ENCODE assay signal across 24 mouse cellular contexts in the genomic region with DNA sequence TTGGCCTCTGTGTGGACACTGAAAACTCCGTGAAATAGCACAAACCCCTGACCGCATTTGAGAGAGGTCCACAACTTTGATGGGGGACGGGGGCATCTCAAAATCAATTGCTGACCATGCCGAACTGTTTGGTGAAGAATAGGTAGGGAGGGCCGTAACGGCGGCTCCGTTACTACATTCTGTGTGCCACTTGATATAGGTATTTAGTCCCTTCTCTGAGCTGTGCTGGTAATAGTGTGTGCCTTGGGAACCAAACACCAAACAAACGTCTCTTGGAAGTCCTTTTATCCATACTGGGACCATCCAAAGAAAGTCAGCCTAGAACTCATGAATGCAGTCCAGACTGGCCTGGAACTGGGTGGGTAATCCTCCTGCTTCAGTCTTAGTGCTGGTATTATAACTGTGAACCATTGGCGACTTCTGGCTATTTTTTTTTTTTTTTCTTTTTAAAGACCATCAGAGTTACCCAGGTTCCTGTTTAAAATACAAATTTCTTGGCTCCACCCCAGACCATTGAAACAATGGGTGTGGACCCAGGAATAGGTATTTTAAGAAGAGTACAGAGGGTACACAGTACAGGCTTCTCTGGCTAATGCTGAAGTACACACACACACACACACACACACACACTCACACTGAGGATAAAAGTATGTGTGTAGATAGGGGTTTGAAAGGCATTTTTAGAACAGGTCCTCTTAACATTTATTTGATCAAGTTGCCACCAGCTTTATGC. TPM values are rescaled to one million over a fixed set of nuclear protein-coding genes. Genes with fewer than 3 reads are reported as not detected.
DNase-seq lines count a peak whose midpoint lies in the region; ATAC-seq and TF ChIP-seq lines count a peak whose summit lies in the region.
"Had no signal": no experiment of that assay in that cellular context is flagged by ENCODE, and none has a peak within 500 bp of the region (broad histone marks: within the 10 kb centered on the region; RNA-seq: fewer than 3 reads in every experiment).

No protein-coding gene starts in this region.

- no peaks in the 10 kb centered on the region for H3K27me3 ChIP-seq in heart, embryonic 11.5 days (ENCODE audit: control insufficient read depth, insufficient read depth, low read length)
- H3K27me3 ChIP-seq in liver, postnatal 0 days (ENCODE audit: insufficient read depth, low read length), result peaks cover 22% of the 10 kb centered on the region
- no peaks in the 10 kb centered on the region for H3K27me3 ChIP-seq in limb, embryonic 11.5 days (ENCODE audit: control insufficient read depth, insufficient read depth, low read length)
- H3K27me3 ChIP-seq: embryonic facial prominence, embryonic 13.5 days; forebrain, embryonic 12.5 days; heart, embryonic 15.5 days; midbrain, embryonic 15.5 days; neural tube, embryonic 12.5 days; stomach, embryonic 15.5 days had no signal

- WGBS in heart, embryonic 11.5 days (ENCODE audit: insufficient replicate concordance), result 87% methylated on average over 10 of the region's 10 CpGs
- WGBS in liver, postnatal 0 days (ENCODE audit: insufficient replicate concordance), result 77% methylated on average over 10 of the region's 10 CpGs
- WGBS in limb, embryonic 11.5 days, result 88% methylated on average over 10 of the region's 10 CpGs

- no peak for DNase-seq in heart, postnatal 4 days
- DNase-seq in liver, postnatal 0 days, result peak; percentile 5
- no peak for DNase-seq in liver
- DNase-seq in limb, embryonic 11.5 days (ENCODE audit: low spot score), result peak; percentile 14
- DNase-seq in lung, postnatal 25 days (ENCODE audit: low spot score), result peak; percentile 82
- DNase-seq in ovary, postnatal 10 days (ENCODE audit: low spot score), result no peak
- DNase-seq: adrenal gland, postnatal 14 days; cerebellum, adult 9-11 months; kidney, adult 18-20 months; kidney, postnatal 14 days; right cerebral cortex, postnatal 4 days; thymus, postnatal 25 days had no signal

- ATAC-seq in heart, embryonic 11.5 days (replicated peaks; ENCODE audit: insufficient number of reproducible peaks, low FRiP score, low TSS enrichment), result no peak
- no peak for ATAC-seq in liver, postnatal 0 days
- no peak for ATAC-seq in limb, embryonic 11.5 days (ENCODE audit: insufficient number of reproducible peaks, low FRiP score, low TSS enrichment, low read depth)
- no peak for ATAC-seq in activated CD4-positive, CD25-positive, alpha-beta regulatory T cell, adult 4 months
- ATAC-seq: midbrain, embryonic 15.5 days had no signal

- H3K9ac ChIP-seq in heart, embryonic 11.5 days (ENCODE audit: low read depth, low read length), result no peak overlapping the region
- H3K9ac ChIP-seq in liver, postnatal 0 days (replicated peaks), result no peak overlapping the region
- H3K9ac ChIP-seq in limb, embryonic 11.5 days (ENCODE audit: low read length), result no peak overlapping the region
- H3K9ac ChIP-seq: embryonic facial prominence, embryonic 13.5 days; forebrain, embryonic 12.5 days; heart, embryonic 15.5 days; hindbrain, embryonic 12.5 days; liver, embryonic 14.5 days; midbrain, embryonic 15.5 days; neural tube, embryonic 12.5 days; stomach, embryonic 15.5 days had no signal

- H3K4me1 ChIP-seq in heart, embryonic 11.5 days (ENCODE audit: control insufficient read depth, insufficient read depth, low read length), result no peaks in the 10 kb centered on the region
- H3K4me1 ChIP-seq in liver, postnatal 0 days (ENCODE audit: insufficient read depth), result no peaks in the 10 kb centered on the region
- peaks cover 4% of the 10 kb centered on the region; the same call in 1 of the 2 replicates for H3K4me1 ChIP-seq in limb, embryonic 11.5 days (ENCODE audit: control insufficient read depth, insufficient read depth, low read length)

- H3K27ac ChIP-seq in heart, embryonic 11.5 days (ENCODE audit: low read depth, low read length), result no peak overlapping the region
- H3K27ac ChIP-seq in liver, postnatal 0 days (ENCODE audit: low read depth), result no peak overlapping the region
- H3K27ac ChIP-seq in limb, embryonic 11.5 days (replicated peaks; ENCODE audit: low read depth, low read length), result no peak overlapping the region
- H3K27ac ChIP-seq: embryonic facial prominence, embryonic 13.5 days; forebrain, embryonic 12.5 days; heart, embryonic 15.5 days; hindbrain, embryonic 12.5 days; liver, embryonic 14.5 days; macrophage; midbrain, embryonic 15.5 days; neural tube, embryonic 12.5 days; stomach, embryonic 15.5 days had no signal

- TF ChIP-seq CTCF in liver, postnatal 0 days (IDR thresholded peaks at IDR 0.05; ENCODE audit: low read depth), result no peak

- peak overlapping the region; percentile 19; the same call in 1 of the 2 replicates for H3K4me2 ChIP-seq in heart, embryonic 11.5 days
- H3K4me2 ChIP-seq in liver, postnatal 0 days (ENCODE audit: low read depth, low read length), result no peak overlapping the region
- no peak overlapping the region for H3K4me2 ChIP-seq in limb, embryonic 11.5 days (ENCODE audit: low read depth, severe bottlenecking)
- H3K4me2 ChIP-seq: forebrain, embryonic 12.5 days; heart, embryonic 15.5 days; hindbrain, embryonic 12.5 days; midbrain, embryonic 15.5 days; neural tube, embryonic 12.5 days; stomach, embryonic 15.5 days had no signal

- H3K4me3 ChIP-seq in heart, embryonic 11.5 days (ENCODE audit: low read depth, low read length), result no peak overlapping the region
- H3K4me3 ChIP-seq in liver, postnatal 0 days (ENCODE audit: low read depth, low read length), result no peak overlapping the region
- H3K4me3 ChIP-seq in limb, embryonic 11.5 days (ENCODE audit: low read depth, low read length), result no peak overlapping the region
- H3K4me3 ChIP-seq: embryonic facial prominence, embryonic 13.5 days; erythroblast, embryonic 14.5 days; forebrain, embryonic 12.5 days; heart, embryonic 15.5 days; hindbrain, embryonic 12.5 days; midbrain, embryonic 15.5 days; neural tube, embryonic 12.5 days; stomach, embryonic 15.5 days had no signal

- no peaks in the 10 kb centered on the region for H3K9me3 ChIP-seq in heart, embryonic 11.5 days (replicated peaks; ENCODE audit: control insufficient read depth, low read length)
- H3K9me3 ChIP-seq in liver, postnatal 0 days (ENCODE audit: low read length), result no peaks in the 10 kb centered on the region
- H3K9me3 ChIP-seq in limb, embryonic 11.5 days (ENCODE audit: control insufficient read depth, low read length), result no peaks in the 10 kb centered on the region
- H3K9me3 ChIP-seq: embryonic facial prominence, embryonic 13.5 days; forebrain, embryonic 12.5 days; heart, embryonic 15.5 days; hindbrain, embryonic 12.5 days; midbrain, embryonic 15.5 days; neural tube, embryonic 12.5 days; stomach, embryonic 15.5 days had no signal

- TF ChIP-seq EP300 in liver, postnatal 0 days (IDR thresholded peaks at IDR 0.05; ENCODE audit: low read depth), result no peak

- no peaks in the 10 kb centered on the region for H3K36me3 ChIP-seq in heart, embryonic 11.5 days (ENCODE audit: control insufficient read depth, insufficient read depth, low read length)
- no peaks in the 10 kb centered on the region for H3K36me3 ChIP-seq in liver, postnatal 0 days (replicated peaks; ENCODE audit: insufficient read depth, low read length)
- no peaks in the 10 kb centered on the region for H3K36me3 ChIP-seq in limb, embryonic 11.5 days (ENCODE audit: control insufficient read depth, insufficient read depth, low read length)
- H3K36me3 ChIP-seq: forebrain, embryonic 12.5 days; heart, embryonic 15.5 days; hindbrain, embryonic 12.5 days; midbrain, embryonic 15.5 days; neural tube, embryonic 12.5 days; stomach, embryonic 15.5 days had no signal

RNA-seq across cellular contexts. Expression of gene B4galt4, which starts 2.0 kb away (rescaled TPM):
- polyA plus RNA-seq in heart, embryonic 11.5 days (2014; fragmentation: Nextera tagmentation; extraction: Ambion mirVana), result 31.0 and 33.8 TPM in 2 replicates
- 10 to 100 TPM; 10.1 to 13.1 TPM for total RNA-seq in heart, postnatal 4 days (2021)
- 3.0 and 3.4 TPM in 2 replicates for polyA plus RNA-seq in liver, postnatal 0 days (2015; fragmentation: Nextera tagmentation; extraction: Ambion mirVana)
- 26.8 and 27.8 TPM in 2 replicates for polyA plus RNA-seq in limb, embryonic 11.5 days (2014; fragmentation: Nextera tagmentation; extraction: Ambion mirVana)
- polyA plus RNA-seq in activated CD4-positive, CD25-positive, alpha-beta regulatory T cell, adult 4 months (2017; shearing (Covaris generic)), result 10 to 100 TPM; 11.7 to 11.9 TPM
- polyA plus RNA-seq: erythroblast, embryonic 14.5 days had no signal

RNA-seq across cellular contexts. Expression of gene Arhgap31, which starts 31.0 kb away (rescaled TPM):
- 33.9 and 35.8 TPM in 2 replicates for polyA plus RNA-seq in heart, embryonic 11.5 days (2014; fragmentation: Nextera tagmentation; extraction: Ambion mirVana)
- 10 to 100 TPM; 68.2 to 73.4 TPM for total RNA-seq in heart, postnatal 4 days (2021)
- 1.6 and 1.7 TPM in 2 replicates for polyA plus RNA-seq in liver, postnatal 0 days (2015; fragmentation: Nextera tagmentation; extraction: Ambion mirVana)
- 5.4 and 6.5 TPM in 2 replicates for polyA plus RNA-seq in limb, embryonic 11.5 days (2014; fragmentation: Nextera tagmentation; extraction: Ambion mirVana)
- polyA plus RNA-seq in activated CD4-positive, CD25-positive, alpha-beta regulatory T cell, adult 4 months (2017; shearing (Covaris generic)), result 10 to 100 TPM; 19.6 to 19.9 TPM

RNA-seq across cellular contexts. Expression of gene Upk1b, which starts 56.0 kb away (rescaled TPM):
- polyA plus RNA-seq in heart, embryonic 11.5 days (2014; fragmentation: Nextera tagmentation; extraction: Ambion mirVana), result 30.6 and 33.2 TPM in 2 replicates
- 10 to 100 TPM in 1 of 2 experiments, 1 to 10 TPM in 1; 8.3 to 11.3 TPM for total RNA-seq in heart, postnatal 4 days (2021)
- polyA plus RNA-seq in liver, postnatal 0 days (2015; fragmentation: Nextera tagmentation; extraction: Ambion mirVana), result 2.6 and 2.8 TPM in 2 replicates
- 3.9 and 4.1 TPM in 2 replicates for polyA plus RNA-seq in limb, embryonic 11.5 days (2014; fragmentation: Nextera tagmentation; extraction: Ambion mirVana)
- not detected for polyA plus RNA-seq in activated CD4-positive, CD25-positive, alpha-beta regulatory T cell, adult 4 months (2017; shearing (Covaris generic))
- polyA plus RNA-seq: erythroblast, embryonic 14.5 days; macrophage had no signal

Comparison
In these comparisons a context has a peak if more than half of its experiments do, and no peak if none do; other contexts are left out.
1. DNase-seq: peak in liver, postnatal 0 days (single experiment), limb, embryonic 11.5 days (single experiment) and lung, postnatal 25 days (single experiment); none in heart, postnatal 4 days (single experiment), liver (single experiment) and ovary, postnatal 10 days (single experiment).